Mouse (Mus musculus) heart, adult 2 months (tissue): ENCODE measurements around the gene Grb10. TPM values are rescaled to one million over a fixed set of nuclear protein-coding genes. Genes with fewer than 3 reads are reported as not detected.

Experiments used
- DNase-seq, 2 experiments: peaks; one replicate each; pipeline ENCODE4 v3.0.0; 2021
- H3K27ac ChIP-seq: fragments of 200-600 bp; 2 replicates; pipeline ENCODE4 v1.8.1; 2022
- H3K27me3 ChIP-seq: fragments of 200-500 bp; 2 replicates; pipeline ENCODE4 v1.6.1; 2012; ENCODE audit warnings: mild to moderate bottlenecking, low read length, inconsistent platforms, mixed read lengths; ENCODE audit not compliant: control insufficient read depth, insufficient read depth
- H3K36me3 ChIP-seq: fragments of 200-500 bp; 2 replicates; pipeline ENCODE4 v1.6.1; 2012; ENCODE audit warnings: low read length, inconsistent platforms; ENCODE audit not compliant: control insufficient read depth, insufficient read depth
- H3K4me1 ChIP-seq: fragments of 200-500 bp; 2 replicates; pipeline ENCODE4 v1.6.1; 2011; ENCODE audit warnings: low read length; ENCODE audit not compliant: control insufficient read depth, insufficient read depth
- H3K4me3 ChIP-seq: fragments of 200-600 bp; 2 replicates; pipeline ENCODE4 v1.8.1; 2022
- H3K79me2 ChIP-seq: fragments of 200-500 bp; replicated peaks from 2 replicates; pipeline ENCODE4 v1.6.1; 2012; ENCODE audit warnings: mild to moderate bottlenecking, inconsistent platforms, low read length, moderate library complexity, mixed read lengths; ENCODE audit not compliant: control insufficient read depth, insufficient read depth
- H3K9ac ChIP-seq: fragments of 200-500 bp; 2 replicates; pipeline ENCODE4 v1.6.1; 2012; ENCODE audit warnings: low read depth, mild to moderate bottlenecking, control low read depth, inconsistent platforms, low read length, mixed read lengths
- CTCF ChIP-seq: fragments of 200-600 bp; IDR thresholded peaks from 2 replicates; pipeline ENCODE4 v1.8.1; 2022; ENCODE audit warnings: antibody characterized with exemption, mild to moderate bottlenecking, moderate library complexity
- EP300 ChIP-seq: fragments of 200-500 bp; IDR thresholded peaks from 2 replicates; pipeline ENCODE4 v1.6.1; 2011; ENCODE audit warnings: low read depth, low read length, control low read depth; ENCODE audit not compliant: insufficient read depth
- POLR2A ChIP-seq: fragments of 200-500 bp; IDR thresholded peaks from 2 replicates; pipeline ENCODE4 v1.6.1; 2011; ENCODE audit warnings: mild to moderate bottlenecking, low read depth, low read length, control low read depth; ENCODE audit not compliant: insufficient read depth
- WGBS: fragments of 180-500 bp; shearing (Covaris S2); methylation state at CpG from one replicate; pipeline ENCODE4 v1.1.7; 2018; 5-methylcytosine and 5-hydroxymethylcytosine counted together
- intact Hi-C: fragments of 180-260 bp; cut with DNase I; formaldehyde crosslinking; loops from one replicate; pipeline ENCODE4 v1.15.1; 2025
- polyA plus RNA-seq: library from polyadenylated mRNA; depleted of rRNA; stranded (reverse); fragments of >200 nt; gene quantifications from 2 replicates; pipeline ENCODE4 v1.2.3, GENCODE M21; 2012
- total RNA-seq, 2 experiments: library from RNA; stranded (reverse); gene quantifications; 2 replicates each; pipeline ENCODE4 v1.2.3; 2021

Grb10 gene
- total and polyA plus RNA-seq, 3 experiments: 36.9 to 66.2 (median 65.1) TPM

DNA sequence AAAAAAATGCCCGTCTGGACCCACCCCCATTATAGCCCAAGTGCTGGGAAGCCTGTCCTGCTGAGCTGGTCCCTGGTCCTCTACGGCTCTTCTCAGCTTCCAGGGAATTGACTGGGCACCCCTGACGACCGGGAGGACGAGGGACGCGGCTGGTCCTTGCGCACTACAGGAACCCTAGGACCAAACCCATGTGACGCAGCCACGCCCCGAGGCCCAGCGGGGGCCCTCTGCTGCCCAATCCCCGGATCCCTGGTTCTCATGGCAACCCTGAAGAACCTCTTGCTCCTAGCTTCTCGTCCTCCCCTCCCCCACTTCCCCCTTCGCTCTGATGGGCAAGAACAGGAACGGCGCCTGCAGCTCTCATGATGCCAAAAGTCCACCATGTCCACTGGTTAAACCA, 11.8 kb downstream of the Grb10 start:
- Histone ChIP-seq H3K79me2 (peaks cover 4% of the 10 kb centered on the region), H3K9ac (no peak overlapping the region), H3K27me3 (0 out of 2 replicates have a peak, but pooled peaks cover 2% of the 10 kb centered on the region), H3K36me3 (no peaks in the 10 kb centered on the region), H3K4me3 (no peak overlapping the region), H3K27ac (no peak overlapping the region), H3K4me1 (no peaks in the 10 kb centered on the region)
- intact Hi-C loops: loop anchor here (5.0 kb wide), 1 partner anchor 34 kb away; no protein-coding TSS in a partner anchor
- no peak for DNase-seq
- WGBS: 61% methylated on average over 17 of the region's 17 CpGs
- TF ChIP-seq POLR2A (no peak), CTCF (no peak), EP300 (no peak)

DNA sequence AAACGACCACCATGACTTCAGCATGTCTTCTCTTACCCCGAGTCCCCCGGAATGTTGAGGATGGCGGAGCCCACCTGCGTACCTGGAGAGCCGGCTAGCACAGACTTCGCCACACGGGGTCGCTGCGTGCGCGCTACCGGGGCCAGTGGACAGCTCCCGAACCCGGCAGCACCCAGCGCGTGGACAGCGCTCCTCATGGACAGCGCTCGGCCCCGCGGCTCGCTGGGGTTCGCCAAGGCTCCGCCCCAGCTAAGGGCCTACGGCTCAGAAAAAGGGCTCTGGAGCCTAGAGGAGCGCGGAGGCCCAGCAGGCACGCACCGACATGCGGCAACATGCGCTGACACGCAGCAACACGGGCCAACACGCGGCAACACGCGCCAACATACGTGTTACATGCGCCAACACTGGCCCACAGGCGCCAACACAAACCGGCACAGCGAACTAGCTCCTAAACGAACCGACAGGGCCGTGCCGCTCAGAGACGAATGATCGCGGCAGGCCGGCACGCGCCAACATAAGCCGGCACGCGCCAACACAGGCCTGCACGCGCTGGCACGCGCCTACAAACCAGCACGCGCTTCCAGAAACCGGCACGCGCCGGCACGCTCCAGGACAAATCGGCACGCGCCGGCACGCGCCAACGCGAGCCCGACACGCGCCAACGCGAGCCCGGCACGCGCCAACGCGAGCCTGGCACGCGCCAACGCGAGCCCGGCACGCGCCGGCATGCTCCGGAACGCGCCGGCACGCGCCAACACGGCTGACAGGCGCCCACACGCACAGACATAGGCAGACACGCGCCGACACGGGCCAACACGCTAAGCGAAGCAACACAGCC, 12.5 kb downstream of the Grb10 start:
- H3K27me3 ChIP-seq: 0 out of 2 replicates have a peak, but pooled peaks cover 2% of the 10 kb centered on the region
- intact Hi-C loops: loop anchor here (2.0 to 5.0 kb wide), 3 partner anchors 34 to 333 kb away; no protein-coding TSS in a partner anchor
- no peak overlapping the region for H3K27ac ChIP-seq
- H3K4me3 ChIP-seq: no peak overlapping the region
- peaks cover 4% of the 10 kb centered on the region for H3K79me2 ChIP-seq
- WGBS: 70% methylated on average over 108 of the region's 108 CpGs
- peak; percentile 85 for TF ChIP-seq CTCF
- no peak for TF ChIP-seq POLR2A
- no peak for TF ChIP-seq EP300
- no peaks in the 10 kb centered on the region for H3K4me1 ChIP-seq
- DNase-seq: peak; percentile 72 to 78
- H3K36me3 ChIP-seq: no peaks in the 10 kb centered on the region
- no peak overlapping the region for H3K9ac ChIP-seq

- Histone ChIP-seq H3K27me3 (0 out of 2 replicates have a peak, but pooled peaks cover 2% of the 10 kb centered on the region), H3K27ac (no peak overlapping the region), H3K79me2 (peaks cover 4% of the 10 kb centered on the region), H3K4me3 (no peak overlapping the region), H3K36me3 (no peaks in the 10 kb centered on the region), H3K9ac (no peak overlapping the region), H3K4me1 (no peaks in the 10 kb centered on the region)
- 55% methylated on average over 32 of the region's 32 CpGs for WGBS
- intact Hi-C loops: loop anchor here (2.0 to 5.0 kb wide), 3 partner anchors 33 to 333 kb away; no protein-coding TSS in a partner anchor
- no peak for DNase-seq
- TF ChIP-seq EP300: no peak
- no peak for TF ChIP-seq POLR2A
- TF ChIP-seq CTCF: no peak
These were observed 13.1 kb downstream of the Grb10 start for GRCm38 (mm10) chr11:12025392-12025755.

GRCm38 (mm10) chr11:12023051-12023450, 15.4 kb downstream of the Grb10 start:
- H3K27ac ChIP-seq: no peak overlapping the region
- TF ChIP-seq EP300: no peak
- no peak for TF ChIP-seq POLR2A
- no peak overlapping the region for H3K4me3 ChIP-seq
- H3K4me1 ChIP-seq: peaks cover 1% of the 10 kb centered on the region; the same call in 1 of the 2 replicates
- H3K79me2 ChIP-seq: peaks cover 4% of the 10 kb centered on the region
- DNase-seq: no peak
- WGBS: 46% methylated on average over 3 of the region's 3 CpGs
- 0 out of 2 replicates have a peak, but pooled peaks cover 2% of the 10 kb centered on the region for H3K27me3 ChIP-seq
- intact Hi-C loops: no loop called here
- no peak overlapping the region for H3K9ac ChIP-seq
- peaks cover 4% of the 10 kb centered on the region for H3K36me3 ChIP-seq

DNA sequence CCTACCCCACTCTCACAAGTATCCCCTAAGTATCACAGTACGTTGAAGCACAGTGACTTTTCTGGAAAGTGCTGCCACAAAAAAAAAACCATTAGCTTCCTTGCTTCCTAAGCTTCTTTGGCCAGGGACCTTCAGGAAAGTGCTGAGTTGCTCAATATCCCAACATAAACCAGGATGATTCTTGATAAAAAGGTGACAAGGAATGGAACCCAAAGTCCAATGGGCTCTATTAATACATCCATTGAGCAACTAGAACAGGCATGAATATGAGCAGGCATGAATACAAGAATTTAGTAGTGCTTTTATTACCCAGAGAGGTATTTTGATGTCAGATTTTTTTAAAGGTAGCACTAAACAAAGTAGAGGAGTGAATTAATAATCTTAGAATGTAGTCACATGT, 18.8 kb downstream of the Grb10 start:
- no peak for TF ChIP-seq CTCF
- no peak for TF ChIP-seq POLR2A
- no peak for TF ChIP-seq EP300
- Histone ChIP-seq H3K4me1 (peaks cover 1% of the 10 kb centered on the region; the same call in 1 of the 2 replicates), H3K79me2 (no peaks in the 10 kb centered on the region; the same call in 1 of the 2 replicates), H3K4me3 (no peak overlapping the region), H3K36me3 (peaks cover 7% of the 10 kb centered on the region), H3K27me3 (no peaks in the 10 kb centered on the region), H3K27ac (no peak overlapping the region; the same call in 1 of the 2 replicates), H3K9ac (no peak overlapping the region)
- intact Hi-C loops: no loop called here
- no peak for DNase-seq
- 58% methylated on average over 1 of the region's 1 CpGs for WGBS

DNA sequence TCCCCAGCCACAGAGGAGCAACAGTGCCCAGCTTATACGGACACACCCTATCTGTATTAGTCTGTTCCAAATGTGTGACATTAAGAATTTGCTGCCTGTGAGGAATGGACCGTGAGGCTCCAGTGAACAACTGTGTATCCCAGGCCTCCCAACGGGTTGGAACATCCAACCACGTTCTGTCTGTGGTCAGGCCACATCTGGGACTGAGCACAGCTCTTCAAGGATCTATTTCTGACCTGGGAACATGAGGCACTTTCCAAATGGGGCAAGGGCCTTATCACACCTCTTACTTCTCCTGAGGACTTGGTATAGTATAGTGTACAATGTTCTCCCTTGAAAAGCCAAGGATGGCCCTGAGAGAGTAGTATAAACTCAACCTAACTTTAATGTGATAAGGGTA, 19.9 kb downstream of the Grb10 start:
- intact Hi-C loops: no loop called here
- Histone ChIP-seq H3K27ac (peak overlapping the region; percentile 44), H3K4me3 (no peak overlapping the region), H3K36me3 (peaks cover 7% of the 10 kb centered on the region), H3K4me1 (peaks cover 1% of the 10 kb centered on the region; the same call in 1 of the 2 replicates), H3K9ac (no peak overlapping the region), H3K79me2 (no peaks in the 10 kb centered on the region; the same call in 1 of the 2 replicates), H3K27me3 (no peaks in the 10 kb centered on the region)
- 54% methylated on average over 4 of the region's 4 CpGs for WGBS
- TF ChIP-seq CTCF (no peak), POLR2A (no peak), EP300 (no peak)
- peak in 1 of 2 experiments; percentile 42 for DNase-seq
